Mouse (Mus musculus) limb, embryonic 10.5 days (tissue): ENCODE results near the gene Gm20662. TPM values are rescaled to one million over a fixed set of nuclear protein-coding genes. Genes with fewer than 3 reads are reported as not detected.

Source experiments
- DNase-seq: peaks from one replicate; pipeline ENCODE4 v3.0.0-alpha.2; 2017; ENCODE audit warnings: low spot score
- H3K27ac ChIP-seq: fragments of 300-500 bp; sonication (generic); 2 replicates; pipeline ENCODE4 v1.5.1; 2016; ENCODE audit warnings: mild to moderate bottlenecking
- H3K27me3 ChIP-seq: fragments of 300-500 bp; sonication (generic); 2 replicates; pipeline ENCODE4 v1.6.1; 2016; ENCODE audit warnings: low read depth, mild to moderate bottlenecking; ENCODE audit not compliant: poor library complexity, severe bottlenecking
- H3K36me3 ChIP-seq: fragments of 300-500 bp; sonication (generic); 2 replicates; pipeline ENCODE4 v1.6.1; 2016; ENCODE audit warnings: mild to moderate bottlenecking, moderate library complexity
- H3K4me1 ChIP-seq: fragments of 300-500 bp; sonication (generic); 2 replicates; pipeline ENCODE4 v1.6.1; 2016
- H3K4me3 ChIP-seq: fragments of 300-500 bp; sonication (generic); 2 replicates; pipeline ENCODE4 v1.5.1; 2016; ENCODE audit warnings: mild to moderate bottlenecking, moderate library complexity
- H3K9me3 ChIP-seq: fragments of 300-500 bp; sonication (generic); replicated peaks from 2 replicates; pipeline ENCODE4 v1.6.1; 2016; ENCODE audit warnings: mild to moderate bottlenecking
- WGBS: fragments of 180-500 bp; shearing (Covaris S2); methylation state at CpG from one replicate; pipeline ENCODE4 v1.1.7; 2016; 5-methylcytosine and 5-hydroxymethylcytosine counted together
- polyA plus RNA-seq: library from polyadenylated mRNA; unstranded; fragments of >200 nt; fragmentation: Nextera tagmentation; extraction: Ambion mirVana; gene quantifications from 2 replicates; pipeline ENCODE4 v1.2.1, GENCODE M21; 2016

Gm20662 gene
- 0.34 and 0.93 TPM in 2 replicates for polyA plus RNA-seq

- 0 out of 2 replicates have a peak, but pooled peaks cover 3% of the 10 kb centered on the region for H3K4me1 ChIP-seq
- no peak within 1 kb of the TSS for H3K27ac ChIP-seq
- no peak for DNase-seq
- no peaks in the 10 kb centered on the region for H3K27me3 ChIP-seq
- H3K36me3 ChIP-seq, result no peaks in the 10 kb centered on the region
- H3K9me3 ChIP-seq, result no peaks in the 10 kb centered on the region
- 93% methylated on average over 5 of the region's 5 CpGs for WGBS
- H3K4me3 ChIP-seq, result no peak within 1 kb of the TSS
Observed at GRCm38 (mm10) chr9:107996049-107996448, at the start of gene Gm20662. Gm20662 (plus strand) TSS chr9:107996349.

GRCm38 (mm10) chr9:107947241-107948194 lies 48.6 kb upstream of the Gm20662 start:
- Histone ChIP-seq H3K27ac (no peak overlapping the region), H3K4me3 (no peak overlapping the region), H3K27me3 (no peaks in the 10 kb centered on the region), H3K9me3 (no peaks in the 10 kb centered on the region), H3K4me1 (peaks cover 21% of the 10 kb centered on the region), H3K36me3 (peaks cover 18% of the 10 kb centered on the region)
- 92% methylated on average over 31 of the region's 31 CpGs for WGBS
- no peak for DNase-seq

- 83% methylated on average over 13 of the region's 13 CpGs for WGBS
- Histone ChIP-seq H3K36me3 (peaks cover 18% of the 10 kb centered on the region), H3K27me3 (no peaks in the 10 kb centered on the region), H3K4me1 (peaks cover 21% of the 10 kb centered on the region), H3K4me3 (no peak overlapping the region), H3K27ac (peak overlapping the region; percentile 42; the same call in 1 of the 2 replicates), H3K9me3 (no peaks in the 10 kb centered on the region)
- no peak for DNase-seq
Observed at GRCm38 (mm10) chr9:107949184-107949921, 46.8 kb upstream of the Gm20662 start.

- Histone ChIP-seq H3K4me3 (peak within 1 kb of the TSS; percentile 70), H3K9me3 (no peaks in the 10 kb centered on the region), H3K27me3 (no peaks in the 10 kb centered on the region), H3K4me1 (peaks cover 21% of the 10 kb centered on the region), H3K36me3 (peaks cover 18% of the 10 kb centered on the region), H3K27ac (peak within 1 kb of the TSS; percentile 85)
- WGBS, result 93% methylated on average over 10 of the region's 10 CpGs
- DNase-seq, result no peak
Observed at GRCm38 (mm10) chr9:107949922-107950235, 46.3 kb upstream of the Gm20662 start, which contains the start of gene Traip. Traip (plus strand) TSS chr9:107950136.

GRCm38 (mm10) chr9:107950460-107951355 lies 45.4 kb upstream of the Gm20662 start:
- Histone ChIP-seq H3K4me3 (peak overlapping the region; percentile 70), H3K4me1 (peaks cover 21% of the 10 kb centered on the region), H3K9me3 (no peaks in the 10 kb centered on the region), H3K27ac (peak overlapping the region; percentile 85), H3K36me3 (peaks cover 23% of the 10 kb centered on the region), H3K27me3 (no peaks in the 10 kb centered on the region)
- peak; percentile 94 for DNase-seq
- WGBS, result 13% methylated on average over 45 of the region's 45 CpGs

GRCm38 (mm10) chr9:107955613-107956289 lies 40.4 kb upstream of the Gm20662 start:
- no peak overlapping the region for H3K27ac ChIP-seq
- H3K9me3 ChIP-seq, result no peaks in the 10 kb centered on the region
- no peak overlapping the region for H3K4me3 ChIP-seq
- H3K27me3 ChIP-seq, result no peaks in the 10 kb centered on the region
- DNase-seq, result no peak
- H3K4me1 ChIP-seq, result peaks cover 20% of the 10 kb centered on the region
- peaks cover 56% of the 10 kb centered on the region for H3K36me3 ChIP-seq
- 80% methylated on average over 6 of the region's 6 CpGs for WGBS

GRCm38 (mm10) chr9:107957141-107957540 lies 39.0 kb upstream of the Gm20662 start:
- peaks cover 70% of the 10 kb centered on the region for H3K36me3 ChIP-seq

GRCm38 (mm10) chr9:107959896-107960295 lies 36.3 kb upstream of the Gm20662 start:
- Histone ChIP-seq H3K9me3 (no peaks in the 10 kb centered on the region), H3K4me1 (peaks cover 13% of the 10 kb centered on the region), H3K27me3 (no peaks in the 10 kb centered on the region), H3K27ac (no peak overlapping the region), H3K4me3 (no peak overlapping the region), H3K36me3 (peaks cover 95% of the 10 kb centered on the region)
- DNase-seq, result no peak
- WGBS, result 18% methylated on average over 6 of the region's 6 CpGs

More at GRCm38 (mm10) chr9:107957141-107957540, 39.0 kb upstream of the Gm20662 start:
- Histone ChIP-seq H3K9me3 (no peaks in the 10 kb centered on the region), H3K27ac (no peak overlapping the region), H3K4me1 (peaks cover 14% of the 10 kb centered on the region), H3K4me3 (no peak overlapping the region), H3K27me3 (no peaks in the 10 kb centered on the region)
- 71% methylated on average over 6 of the region's 6 CpGs for WGBS
- DNase-seq, result no peak

GRCm38 (mm10) chr9:107960928-107961327 lies 35.2 kb upstream of the Gm20662 start:
- peaks cover 98% of the 10 kb centered on the region for H3K36me3 ChIP-seq

GRCm38 (mm10) chr9:107961351-107961762 lies 34.8 kb upstream of the Gm20662 start:
- Histone ChIP-seq H3K4me1 (peaks cover 13% of the 10 kb centered on the region), H3K4me3 (no peak overlapping the region), H3K27ac (0 out of 2 replicates have a peak overlapping the region, but pooled peaks have one; percentile 7), H3K27me3 (no peaks in the 10 kb centered on the region), H3K36me3 (peaks cover 97% of the 10 kb centered on the region), H3K9me3 (no peaks in the 10 kb centered on the region)
- no peak for DNase-seq
- WGBS, result 92% methylated on average over 10 of the region's 10 CpGs

More at GRCm38 (mm10) chr9:107960928-107961327, 35.2 kb upstream of the Gm20662 start:
- Histone ChIP-seq H3K27me3 (no peaks in the 10 kb centered on the region), H3K4me1 (peaks cover 13% of the 10 kb centered on the region), H3K27ac (no peak overlapping the region), H3K4me3 (no peak overlapping the region), H3K9me3 (no peaks in the 10 kb centered on the region)
- DNase-seq, result no peak
- 85% methylated on average over 4 of the region's 4 CpGs for WGBS

GRCm38 (mm10) chr9:107961881-107962280 lies 34.3 kb upstream of the Gm20662 start:
- H3K4me3 ChIP-seq, result no peak overlapping the region
- DNase-seq, result no peak
- H3K27ac ChIP-seq, result 0 out of 2 replicates have a peak overlapping the region, but pooled peaks have one; percentile 7
- no peaks in the 10 kb centered on the region for H3K9me3 ChIP-seq
- H3K27me3 ChIP-seq, result no peaks in the 10 kb centered on the region
- H3K4me1 ChIP-seq, result peaks cover 13% of the 10 kb centered on the region
- H3K36me3 ChIP-seq, result peaks cover 97% of the 10 kb centered on the region
- 57% methylated on average over 5 of the region's 5 CpGs for WGBS
